Mouse (Mus musculus) cortical plate, adult 2 months (tissue): ENCODE results near the gene Proser1. TPM values are rescaled to one million over a fixed set of nuclear protein-coding genes. Genes with fewer than 3 reads are reported as not detected.

Experiments used
- H3K27ac ChIP-seq: fragments of 200-500 bp; 2 replicates; pipeline ENCODE4 v1.5.1; 2012; ENCODE audit warnings: low read length, control low read depth, inconsistent platforms; ENCODE audit not compliant: insufficient read depth
- H3K4me1 ChIP-seq: fragments of 200-500 bp; 2 replicates; pipeline ENCODE4 v1.6.1; 2011; ENCODE audit warnings: low read length; ENCODE audit not compliant: control insufficient read depth, insufficient read depth
- H3K4me3 ChIP-seq: fragments of 200-500 bp; 2 replicates; pipeline ENCODE4 v1.5.1; 2011; ENCODE audit warnings: mild to moderate bottlenecking, low read length, control low read depth; ENCODE audit not compliant: insufficient read depth
- CTCF ChIP-seq: fragments of 200-500 bp; IDR thresholded peaks from 2 replicates; pipeline ENCODE4 v1.5.1; 2011; ENCODE audit warnings: mild to moderate bottlenecking, control low read depth, low read length; ENCODE audit not compliant: insufficient read depth; ENCODE audit errors: extremely low read depth
- POLR2A ChIP-seq: fragments of 200-500 bp; IDR thresholded peaks from 2 replicates; pipeline ENCODE4 v1.6.1; 2011; ENCODE audit warnings: mild to moderate bottlenecking, low read length, control low read depth; ENCODE audit not compliant: insufficient read depth; ENCODE audit errors: extremely low read depth
- polyA plus RNA-seq: library from polyadenylated mRNA; depleted of rRNA; stranded (reverse); fragments of >200 nt; gene quantifications from 2 replicates; pipeline ENCODE4 v1.2.3, GENCODE M21; 2012; rRNA removed

The Proser1 gene
- 12.6 and 12.7 TPM in 2 replicates for polyA plus RNA-seq

GRCm38 (mm10) chr3:53463046-53463764, at the start of gene Proser1, which contains the start of gene Nhlrc3:
Proser1 (plus strand) TSS chr3:53463666.
Nhlrc3 (minus strand) TSS chr3:53463332.
- peak within 1 kb of the TSS; percentile 99 for H3K27ac ChIP-seq
- peaks cover 2% of the 10 kb centered on the region; the same call in 1 of the 2 replicates for H3K4me1 ChIP-seq
- H3K4me3 ChIP-seq, result peak within 1 kb of the TSS; percentile 86
- no peak for TF ChIP-seq CTCF
- 0 out of 2 replicates have a peak, but pooled peaks have one; percentile 45 for TF ChIP-seq POLR2A

- no peak overlapping the region for H3K27ac ChIP-seq
- H3K4me1 ChIP-seq, result no peaks in the 10 kb centered on the region
- TF ChIP-seq POLR2A (no peak), CTCF (no peak)
- no peak overlapping the region for H3K4me3 ChIP-seq
These were observed 49.5 kb upstream of the Proser1 start for GRCm38 (mm10) chr3:53413959-53414358.

GRCm38 (mm10) chr3:53416036-53416506, 47.4 kb upstream of the Proser1 start:
- Histone ChIP-seq H3K4me3 (no peak overlapping the region), H3K4me1 (no peaks in the 10 kb centered on the region), H3K27ac (no peak overlapping the region)
- TF ChIP-seq POLR2A, result no peak
- TF ChIP-seq CTCF, result no peak

- TF ChIP-seq CTCF, result no peak
- TF ChIP-seq POLR2A, result no peak
- Histone ChIP-seq H3K4me3 (no peak overlapping the region), H3K4me1 (no peaks in the 10 kb centered on the region), H3K27ac (no peak overlapping the region)
These were observed 45.8 kb upstream of the Proser1 start for GRCm38 (mm10) chr3:53417701-53418100.

GRCm38 (mm10) chr3:53421656-53422055, 41.8 kb upstream of the Proser1 start:
- Histone ChIP-seq H3K4me3 (no peak overlapping the region), H3K27ac (no peak overlapping the region), H3K4me1 (no peaks in the 10 kb centered on the region)
- TF ChIP-seq POLR2A (no peak), CTCF (no peak)

- H3K4me1 ChIP-seq, result no peaks in the 10 kb centered on the region
- TF ChIP-seq POLR2A, result no peak
- TF ChIP-seq CTCF, result no peak
- no peak overlapping the region for H3K27ac ChIP-seq
- H3K4me3 ChIP-seq, result no peak overlapping the region
These were observed 40.8 kb upstream of the Proser1 start for GRCm38 (mm10) chr3:53422691-53423090.

- no peak overlapping the region for H3K4me3 ChIP-seq
- no peak for TF ChIP-seq CTCF
- TF ChIP-seq POLR2A, result no peak
- no peak overlapping the region for H3K27ac ChIP-seq
- no peaks in the 10 kb centered on the region for H3K4me1 ChIP-seq
These were observed 39.9 kb upstream of the Proser1 start for GRCm38 (mm10) chr3:53423576-53423975.

- TF ChIP-seq POLR2A (no peak), CTCF (no peak)
- Histone ChIP-seq H3K4me3 (no peak overlapping the region), H3K27ac (no peak overlapping the region), H3K4me1 (no peaks in the 10 kb centered on the region)
These were observed 28.9 kb upstream of the Proser1 start for GRCm38 (mm10) chr3:53434610-53435009.

GRCm38 (mm10) chr3:53436550-53436949, 26.9 kb upstream of the Proser1 start:
- H3K4me1 ChIP-seq, result no peaks in the 10 kb centered on the region
- H3K27ac ChIP-seq, result no peak overlapping the region
- no peak for TF ChIP-seq POLR2A
- no peak overlapping the region for H3K4me3 ChIP-seq

- Histone ChIP-seq H3K4me3 (no peak overlapping the region), H3K4me1 (no peaks in the 10 kb centered on the region), H3K27ac (no peak overlapping the region)
- no peak for TF ChIP-seq CTCF
These were observed 17.9 kb upstream of the Proser1 start for GRCm38 (mm10) chr3:53445540-53445939.
